Mouse (Mus musculus) C2C12 (cell line): ENCODE measurements around the gene Slc22a15.

Experiments used
- CEBPB ChIP-seq: IDR thresholded peaks from one replicate; pipeline ENCODE4 v1.6.1; 2011; ENCODE audit warnings: low read depth, mild to moderate bottlenecking, control low read depth, moderate library complexity
- CTCF ChIP-seq: IDR thresholded peaks from one replicate; pipeline ENCODE4 v1.5.1; 2011; ENCODE audit not compliant: control insufficient read depth, insufficient read depth, insufficient read length
- MAX ChIP-seq: IDR thresholded peaks from one replicate; pipeline ENCODE4 v1.6.1; 2011; ENCODE audit warnings: mild to moderate bottlenecking, control low read depth
- MYOD1 ChIP-seq: IDR thresholded peaks from one replicate; pipeline ENCODE4 v1.6.1; 2011; ENCODE audit warnings: low read depth; ENCODE audit not compliant: control insufficient read depth, insufficient read length
- MYOG ChIP-seq: IDR thresholded peaks from one replicate; pipeline ENCODE4 v1.6.1; 2011; ENCODE audit not compliant: control insufficient read depth, insufficient read length; ENCODE audit errors: extremely low read depth
- USF1 ChIP-seq: IDR thresholded peaks from one replicate; pipeline ENCODE4 v1.6.1; 2011; ENCODE audit warnings: low read depth, mild to moderate bottlenecking, control low read depth, moderate library complexity

- TF ChIP-seq CTCF = no peak
- no peak for TF ChIP-seq MAX
- TF ChIP-seq CEBPB = no peak
- TF ChIP-seq MYOD1 = no peak
- no peak for TF ChIP-seq MYOG
- no peak for TF ChIP-seq USF1
Observed at GRCm38 (mm10) chr3:101958047-101958446, 33.8 kb upstream of the Slc22a15 start.
